Mouse (Mus musculus) embryonic facial prominence, embryonic 15.5 days (tissue): ENCODE data around the gene E2f4. TPM values are rescaled to one million over a fixed set of nuclear protein-coding genes. Genes with fewer than 3 reads are reported as not detected.
A peak's percentile ranks its signal among the peaks of the same experiment; 100 is the strongest.

Source experiments
- ATAC-seq: fragments of 200-750 bp; cut with Nextera tagmentation; 2 replicates; pipeline ENCODE4 v1.8.0; 2017; ENCODE audit warnings: low read depth, moderate TSS enrichment; ENCODE audit not compliant: insufficient number of reproducible peaks, low FRiP score, low TSS enrichment
- H3K27ac ChIP-seq: fragments of 300-500 bp; sonication (generic); replicated peaks from 2 replicates; pipeline ENCODE4 v1.5.1; 2015; ENCODE audit warnings: mild to moderate bottlenecking, inconsistent platforms
- H3K27me3 ChIP-seq: fragments of 300-500 bp; sonication (generic); 2 replicates; pipeline ENCODE4 v1.6.1; 2015; ENCODE audit warnings: inconsistent platforms
- H3K36me3 ChIP-seq: fragments of 300-500 bp; sonication (generic); 2 replicates; pipeline ENCODE4 v1.6.1; 2015; ENCODE audit warnings: mild to moderate bottlenecking, inconsistent platforms
- H3K4me1 ChIP-seq: fragments of 300-500 bp; sonication (generic); 2 replicates; pipeline ENCODE4 v1.6.1; 2015; ENCODE audit warnings: inconsistent platforms
- H3K4me2 ChIP-seq: fragments of 300-500 bp; sonication (generic); replicated peaks from 2 replicates; pipeline ENCODE4 v1.6.1; 2015; ENCODE audit warnings: mild to moderate bottlenecking, inconsistent platforms
- H3K4me3 ChIP-seq: fragments of 300-500 bp; sonication (generic); replicated peaks from 2 replicates; pipeline ENCODE4 v1.5.1; 2015; ENCODE audit warnings: mild to moderate bottlenecking, inconsistent platforms
- H3K9ac ChIP-seq: fragments of 300-500 bp; sonication (generic); 2 replicates; pipeline ENCODE4 v1.6.1; 2015; ENCODE audit warnings: inconsistent platforms
- H3K9me3 ChIP-seq: fragments of 300-500 bp; sonication (generic); replicated peaks from 2 replicates; pipeline ENCODE4 v1.6.1; 2016; ENCODE audit warnings: inconsistent platforms
- WGBS: fragments of 180-500 bp; shearing (Covaris S2); methylation state at CpG from one replicate; pipeline ENCODE4 v1.1.7; 2015; 5-methylcytosine and 5-hydroxymethylcytosine counted together
- polyA plus RNA-seq: library from polyadenylated mRNA; unstranded; fragments of >200 nt; fragmentation: Nextera tagmentation; extraction: Ambion mirVana; gene quantifications from 2 replicates; pipeline ENCODE4 v1.2.1, GENCODE M21; 2015

E2f4 gene
- polyA plus RNA-seq, 1 experiment from 2014 or later = 79.6 TPM

DNA sequence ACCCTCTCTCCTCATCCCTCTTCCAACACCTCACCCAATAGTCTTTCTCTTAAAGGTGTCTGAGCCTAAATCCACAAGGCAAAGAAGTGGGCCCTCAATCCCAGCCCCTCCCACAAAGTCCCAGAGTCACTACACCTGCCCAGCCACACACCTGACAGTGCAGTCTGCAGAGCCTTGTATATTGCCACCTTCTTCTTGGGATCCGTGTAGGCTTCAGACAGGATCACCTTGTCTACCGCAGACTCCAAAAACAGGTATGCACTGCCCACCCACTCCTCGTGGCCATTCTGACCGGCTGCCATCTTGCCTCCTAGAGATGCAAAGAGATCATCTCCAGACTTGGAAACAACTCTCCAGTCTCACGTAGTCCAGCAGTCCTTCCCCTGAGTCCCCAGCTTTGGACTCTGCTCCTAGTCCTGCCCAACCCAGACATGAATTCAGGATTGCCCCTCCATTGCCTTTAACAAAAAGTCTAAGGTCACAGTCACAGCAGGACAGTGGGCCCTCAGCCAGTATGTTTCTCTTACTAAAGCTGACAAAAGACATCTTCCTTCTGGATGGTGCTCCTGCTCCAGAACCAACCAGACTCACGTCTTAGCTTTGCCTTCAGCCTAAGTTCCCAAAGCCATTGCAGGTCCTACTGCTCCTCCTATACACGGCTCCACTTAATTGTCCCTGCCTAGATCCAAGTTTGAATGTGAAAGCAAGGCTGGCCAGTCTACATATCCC lies 36.9 kb upstream of the E2f4 start:
- Histone ChIP-seq H3K4me2 (no peak overlapping the region), H3K9ac (no peak overlapping the region)

GRCm38 (mm10) chr8:105261326-105261980 lies 36.0 kb upstream of the E2f4 start:
- H3K4me2 ChIP-seq = no peak overlapping the region
- ATAC-seq = no peak
- no peak overlapping the region for H3K27ac ChIP-seq
- peaks cover 57% of the 10 kb centered on the region for H3K27me3 ChIP-seq
- no peaks in the 10 kb centered on the region for H3K9me3 ChIP-seq
- peaks cover 33% of the 10 kb centered on the region for H3K4me1 ChIP-seq
- no peak overlapping the region for H3K4me3 ChIP-seq
- H3K36me3 ChIP-seq = no peaks in the 10 kb centered on the region
- 86% methylated on average over 12 of the region's 12 CpGs for WGBS
- H3K9ac ChIP-seq = no peak overlapping the region

More for the DNA sequence above, 36.9 kb upstream of the E2f4 start:
- peaks cover 35% of the 10 kb centered on the region for H3K4me1 ChIP-seq
- H3K27ac ChIP-seq = no peak overlapping the region
- H3K4me3 ChIP-seq = no peak overlapping the region
- no peaks in the 10 kb centered on the region for H3K36me3 ChIP-seq
- 64% methylated on average over 7 of the region's 7 CpGs for WGBS
- peaks cover 53% of the 10 kb centered on the region for H3K27me3 ChIP-seq
- H3K9me3 ChIP-seq = no peaks in the 10 kb centered on the region
- ATAC-seq = no peak

DNA sequence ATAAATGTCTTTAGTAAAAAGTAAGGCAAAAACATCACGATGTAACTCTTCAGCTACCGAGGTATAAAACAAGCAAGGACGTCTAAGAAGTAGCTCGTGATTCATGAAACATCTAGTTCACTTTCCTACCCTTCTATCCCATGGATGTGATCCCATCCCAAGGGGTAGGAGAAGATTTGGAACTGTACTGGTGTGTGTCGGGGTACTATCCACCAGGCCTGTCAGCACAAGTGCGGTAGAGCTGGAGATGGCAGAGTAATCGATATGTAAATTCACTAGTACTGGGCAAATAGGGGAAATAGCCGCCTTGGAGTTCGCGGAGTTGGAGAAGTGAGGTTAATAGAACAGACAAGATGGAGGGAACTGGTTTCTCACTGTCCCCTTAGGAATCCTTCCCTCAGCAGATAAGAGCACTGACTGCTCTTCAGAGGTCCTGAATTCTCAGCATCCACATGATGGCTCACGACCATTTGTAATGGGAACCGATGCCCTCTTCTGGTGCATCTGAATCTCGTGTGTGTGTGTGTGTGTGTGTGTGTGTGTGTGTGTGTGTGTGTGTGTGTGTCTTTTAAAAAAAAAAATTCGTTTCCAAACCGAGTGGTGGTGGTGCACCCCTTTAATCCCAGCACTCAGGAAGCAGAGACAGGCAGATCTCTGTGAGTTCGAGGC lies 34.1 kb upstream of the E2f4 start:
- no peak overlapping the region for H3K9ac ChIP-seq
- peak overlapping the region; percentile 90 for H3K4me2 ChIP-seq
- WGBS = 40% methylated on average over 16 of the region's 16 CpGs
- no peak overlapping the region for H3K27ac ChIP-seq
- ATAC-seq = no peak
- H3K36me3 ChIP-seq = no peaks in the 10 kb centered on the region
- peak overlapping the region; percentile 73 for H3K4me3 ChIP-seq
- H3K9me3 ChIP-seq = no peaks in the 10 kb centered on the region
- H3K4me1 ChIP-seq = peaks cover 38% of the 10 kb centered on the region
- peaks cover 69% of the 10 kb centered on the region for H3K27me3 ChIP-seq

DNA sequence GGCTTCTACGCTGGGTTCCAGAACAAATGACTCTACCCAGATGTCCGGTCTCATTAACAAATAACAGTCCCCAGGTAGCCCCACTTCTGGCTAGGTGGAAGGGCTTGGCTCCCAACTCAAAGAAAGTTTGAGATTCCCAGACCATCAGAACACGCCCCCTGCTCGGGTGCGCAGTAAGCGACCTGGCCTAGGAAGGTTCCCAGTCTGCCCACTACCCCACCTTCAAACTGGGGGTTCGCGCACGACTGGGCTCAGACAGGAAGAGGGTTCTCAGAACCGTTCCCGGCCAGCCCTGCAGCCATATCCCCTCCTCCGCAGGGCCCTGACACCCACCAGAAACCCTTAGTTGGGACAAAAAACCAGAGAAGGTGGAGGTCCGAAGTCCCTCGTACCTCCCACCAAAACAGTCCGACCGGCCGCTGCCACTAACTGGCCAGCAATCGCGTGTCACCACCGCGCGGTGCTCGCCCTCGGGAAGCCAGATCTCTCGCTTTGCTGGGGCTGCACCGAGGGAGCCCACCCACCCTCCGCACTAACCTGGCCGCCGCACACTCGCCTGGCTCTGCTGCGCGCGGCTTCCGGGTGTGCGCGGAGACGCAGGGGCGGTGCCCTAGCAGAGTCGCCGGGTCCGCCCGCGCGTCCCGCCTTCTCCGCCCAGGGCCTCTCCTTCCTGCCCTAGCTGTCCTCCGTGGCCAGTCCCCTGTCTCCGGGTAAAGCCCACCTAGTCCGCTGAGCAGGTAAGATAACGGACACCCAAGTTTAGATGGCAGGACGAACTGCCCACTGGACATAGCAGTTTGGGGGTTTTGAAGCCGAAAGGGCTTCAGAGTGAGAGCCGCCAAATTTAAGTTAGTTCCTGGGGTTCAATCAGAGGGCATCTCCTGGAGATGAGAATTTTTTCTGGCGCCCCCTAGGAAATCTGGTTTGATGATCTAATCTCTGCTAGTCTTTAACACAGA lies 33.2 kb upstream of the E2f4 start, which contains the start of the genes Tradd and Fbxl8:
Gene Tradd, minus strand, starts transcription at position 586 of the 959 bp plus-strand sequence.
Gene Fbxl8, plus strand, starts transcription at position 625 of the 959 bp plus-strand sequence.
- peak within 1 kb of the TSS; percentile 73 for H3K4me3 ChIP-seq
- H3K36me3 ChIP-seq = no peaks in the 10 kb centered on the region
- no peak within 1 kb of the TSS for H3K27ac ChIP-seq
- peak within 1 kb of the TSS; percentile 54 for H3K9ac ChIP-seq
- H3K27me3 ChIP-seq = peaks cover 69% of the 10 kb centered on the region
- H3K9me3 ChIP-seq = no peaks in the 10 kb centered on the region
- peaks cover 38% of the 10 kb centered on the region for H3K4me1 ChIP-seq
- H3K4me2 ChIP-seq = peak within 1 kb of the TSS; percentile 90
- 1% methylated on average over 54 of the region's 54 CpGs for WGBS
- peak; percentile 55; the same call in 1 of the 2 replicates for ATAC-seq

DNA sequence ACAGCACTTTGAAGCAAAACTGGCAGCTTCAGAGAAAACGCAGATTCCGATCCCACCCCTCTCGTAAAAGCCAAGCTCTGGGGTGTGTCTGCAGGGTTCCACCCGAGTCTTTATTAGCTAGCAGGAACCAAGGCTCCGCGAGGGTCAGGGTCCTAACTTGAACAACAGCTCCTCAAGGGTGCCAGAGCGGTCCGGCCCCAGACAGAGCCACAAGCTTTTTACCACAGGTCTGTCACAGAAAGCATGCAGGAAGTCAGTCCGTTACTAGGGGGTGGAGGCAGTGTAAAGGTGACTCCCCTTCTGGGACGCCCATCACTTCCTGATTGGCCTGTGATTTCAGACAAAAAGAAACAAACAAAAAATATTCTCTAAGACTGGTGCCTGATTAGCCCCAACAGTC lies 32.3 kb upstream of the E2f4 start:
- Histone ChIP-seq H3K36me3 (no peaks in the 10 kb centered on the region), H3K27me3 (peaks cover 70% of the 10 kb centered on the region), H3K4me2 (peak overlapping the region; percentile 90), H3K4me3 (peak overlapping the region; percentile 73), H3K9me3 (no peaks in the 10 kb centered on the region), H3K4me1 (peaks cover 38% of the 10 kb centered on the region), H3K9ac (no peak overlapping the region), H3K27ac (no peak overlapping the region)
- ATAC-seq = no peak
- 13% methylated on average over 10 of the region's 10 CpGs for WGBS

- Histone ChIP-seq H3K27me3 (peaks cover 72% of the 10 kb centered on the region), H3K4me3 (no peak overlapping the region), H3K36me3 (no peaks in the 10 kb centered on the region), H3K9ac (no peak overlapping the region), H3K4me1 (peaks cover 45% of the 10 kb centered on the region), H3K9me3 (no peaks in the 10 kb centered on the region), H3K27ac (no peak overlapping the region), H3K4me2 (no peak overlapping the region)
- WGBS = 30% methylated on average over 13 of the region's 13 CpGs
- ATAC-seq = no peak
These were observed 30.7 kb upstream of the E2f4 start for GRCm38 (mm10) chr8:105266775-105267174.

- H3K4me1 ChIP-seq = peaks cover 45% of the 10 kb centered on the region
- no peak overlapping the region for H3K27ac ChIP-seq
- H3K4me2 ChIP-seq = peak overlapping the region; percentile 90
- ATAC-seq = peak; percentile 41
- 2% methylated on average over 65 of the region's 65 CpGs for whole genome bisulfite sequencing
- H3K27me3 ChIP-seq = peaks cover 82% of the 10 kb centered on the region
- H3K9me3 ChIP-seq = no peaks in the 10 kb centered on the region
- H3K36me3 ChIP-seq = no peaks in the 10 kb centered on the region
- H3K4me3 ChIP-seq = peak overlapping the region; percentile 47
- no peak overlapping the region; the same call in 1 of the 2 replicates for H3K9ac ChIP-seq
These were observed 29.0 kb upstream of the E2f4 start for GRCm38 (mm10) chr8:105268342-105269074.

DNA sequence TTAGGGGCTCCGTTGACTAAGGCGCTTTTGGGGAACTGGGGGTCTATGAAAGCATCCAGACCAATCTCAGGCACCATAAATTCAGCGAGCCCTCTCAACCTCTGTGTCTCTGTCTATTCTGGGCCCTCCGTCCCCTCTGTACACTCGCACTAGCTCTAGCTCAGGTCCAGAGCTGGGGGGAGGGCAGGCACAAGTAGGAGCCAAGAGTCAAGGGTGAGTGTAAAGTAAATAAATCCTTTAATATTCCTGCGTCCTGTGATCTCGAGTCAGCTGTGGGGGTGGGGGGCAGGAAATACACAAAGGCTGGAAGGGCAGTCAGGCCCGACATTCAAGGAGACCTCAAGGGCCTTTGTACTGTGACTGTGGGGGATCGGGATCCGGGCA lies 28.4 kb upstream of the E2f4 start:
- ATAC-seq = no peak
- WGBS = 4% methylated on average over 10 of the region's 10 CpGs
- Histone ChIP-seq H3K4me1 (peaks cover 41% of the 10 kb centered on the region), H3K4me2 (peak overlapping the region; percentile 90), H3K4me3 (peak overlapping the region; percentile 47), H3K27me3 (peaks cover 82% of the 10 kb centered on the region), H3K36me3 (no peaks in the 10 kb centered on the region), H3K9me3 (no peaks in the 10 kb centered on the region), H3K27ac (no peak overlapping the region), H3K9ac (no peak overlapping the region; the same call in 1 of the 2 replicates)

GRCm38 (mm10) chr8:105269461-105269947 lies 28.0 kb upstream of the E2f4 start, which contains the start of gene Hsf4:
TSS of gene Hsf4 (plus strand) at chr8:105269801.
- ATAC-seq = peak; percentile 8; the same call in 1 of the 2 replicates
- Histone ChIP-seq H3K27ac (no peak within 1 kb of the TSS), H3K4me1 (peaks cover 39% of the 10 kb centered on the region), H3K4me2 (peak within 1 kb of the TSS; percentile 90), H3K27me3 (peaks cover 86% of the 10 kb centered on the region), H3K36me3 (no peaks in the 10 kb centered on the region), H3K9ac (no peak within 1 kb of the TSS; the same call in 1 of the 2 replicates), H3K4me3 (peak within 1 kb of the TSS; percentile 47), H3K9me3 (no peaks in the 10 kb centered on the region)
- under 1% methylated on average over 42 of the region's 42 CpGs for WGBS
